Mouse (Mus musculus) heart, embryonic 14.5 days (tissue): ENCODE measurements around the gene Heca. TPM values are rescaled to one million over a fixed set of nuclear protein-coding genes. Genes with fewer than 3 reads are reported as not detected.

Experiments
- polyA plus RNA-seq: library from polyadenylated mRNA; unstranded; fragments of >200 nt; fragmentation: Nextera tagmentation; extraction: Ambion mirVana; gene quantifications from 2 replicates; pipeline ENCODE4 v1.2.1, GENCODE M21; 2014

Heca gene
- polyA plus RNA-seq, 1 experiment from 2014 or later, result 6.4 TPM

Other genes with a start within 250 kb of the Heca start
- 34.8 and 37.2 TPM in 2 replicates for gene Cited2, start 224.8 kb downstream of the Heca start, polyA plus RNA-seq
- gene Txlnb, start 151.8 kb downstream of the Heca start, polyA plus RNA-seq, result 45.2 and 46.8 TPM in 2 replicates
- gene Abracl, start 75.2 kb upstream of the Heca start, polyA plus RNA-seq, result 182 and 186 TPM in 2 replicates
- gene Reps1, start 107.8 kb upstream of the Heca start, polyA plus RNA-seq, result 27.2 and 29.8 TPM in 2 replicates